Mouse (Mus musculus): ENCODE data around the gene Gm2026. TPM values are rescaled to one million over a fixed set of nuclear protein-coding genes. Genes with fewer than 3 reads are reported as not detected.

Gm2026 gene
- 27.4 and 31.3 TPM in 2 replicates for polyA plus RNA-seq (2021; fragmentation: Nextera tagmentation)
- long read RNA-seq, experiment 1, transcript Gm2026-201 (4 exons, 1,621 nt) = major isoform, 17 of 26 reads
- long read RNA-seq, experiment 1, partial matches to known transcripts = 2 of 26 reads
- long read RNA-seq, experiment 1, other reads (novel, unspliced or antisense) = 7 of 26 reads
- long read RNA-seq, experiment 2, transcript Gm2026-201 (4 exons, 1,621 nt) = major isoform, 41 of 50 reads
- long read RNA-seq, experiment 2, partial matches to known transcripts = 0 of 50 reads
- long read RNA-seq, experiment 2, other reads (novel, unspliced or antisense) = 9 of 50 reads

DNA sequence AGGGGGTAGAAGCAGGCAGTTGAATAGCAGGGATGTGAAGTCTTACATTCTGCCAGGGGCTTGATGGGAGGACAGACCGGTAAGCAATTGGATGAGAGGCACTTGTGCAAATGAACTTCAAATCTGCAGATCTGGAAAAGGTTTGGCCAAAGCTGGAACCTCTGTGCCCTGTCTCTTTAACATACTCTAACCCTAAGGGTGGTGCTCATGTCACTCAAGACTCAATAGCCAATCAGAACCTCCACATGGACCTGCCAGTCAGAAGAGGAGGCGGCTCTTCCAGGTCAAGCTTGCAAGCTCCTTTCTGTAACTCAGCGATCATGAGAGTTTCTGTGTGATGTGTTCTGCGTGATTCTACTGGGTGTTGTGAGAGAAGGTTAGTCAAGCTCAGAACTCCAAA is at the start of gene Gm2026:
Gm2026 (plus strand) TSS at position 301 of the 400 bp plus-strand sequence.

DNA sequence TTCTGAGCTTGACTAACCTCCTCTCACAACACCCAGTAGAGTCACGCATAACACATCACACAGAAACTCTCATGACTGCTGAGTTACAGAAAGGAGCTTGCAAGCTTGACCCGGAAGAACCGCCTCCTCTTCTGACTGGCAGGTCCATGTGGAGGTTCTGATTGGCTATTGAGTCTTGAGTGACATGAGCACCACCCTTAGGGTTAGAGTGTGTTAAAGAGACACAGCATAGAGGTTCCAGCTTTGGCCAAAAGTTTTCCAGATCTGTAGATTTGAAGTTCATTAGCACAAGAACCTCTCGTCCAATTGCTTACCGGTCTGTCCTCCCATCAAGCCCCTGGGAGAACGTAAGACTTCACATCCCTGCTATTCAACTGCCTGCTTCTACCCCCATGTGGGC is 34.1 kb upstream of the Gm2026 start, which contains the start of gene Zfp966:
Zfp966 (minus strand) TSS at position 101 of the 400 bp plus-strand sequence.

Other genes starting within 250 kb of the Gm2026 start
- not detected in 2 replicates for gene Gm2007, start 223.8 kb upstream of the Gm2026 start, polyA plus RNA-seq (2021; fragmentation: Nextera tagmentation)
- 2.8 and 4.0 TPM in 2 replicates for gene Gm14288, start 164.2 kb upstream of the Gm2026 start, polyA plus RNA-seq (2021; fragmentation: Nextera tagmentation)
- gene Gm6710, start 96.1 kb upstream of the Gm2026 start, polyA plus RNA-seq (2021; fragmentation: Nextera tagmentation) = 24.0 and 27.5 TPM in 2 replicates
- 0.43 and 0.77 TPM in 2 replicates for gene Zfp966, start 34.2 kb upstream of the Gm2026 start, polyA plus RNA-seq (2021; fragmentation: Nextera tagmentation)
- 0.20 and 0.48 TPM in 2 replicates for gene Gm2004, start 184.5 kb downstream of the Gm2026 start, polyA plus RNA-seq (2021; fragmentation: Nextera tagmentation)

Data from layer of hippocampus, adult 6 months (tissue).